Mouse (Mus musculus) brown adipose tissue, adult 24 weeks (tissue): ENCODE data around the gene Rabgef1. TPM values are rescaled to one million over a fixed set of nuclear protein-coding genes. Genes with fewer than 3 reads are reported as not detected.
"Not testable (repeated sequence)": the region's sequence is repeated elsewhere in the genome, so short reads cannot be mapped to it uniquely, and the experiment has no call there.

Source experiments
- H3K27ac ChIP-seq: fragments of 200-500 bp; replicated peaks from 2 replicates; pipeline ENCODE4 v1.5.1; 2012; ENCODE audit warnings: low read depth, mild to moderate bottlenecking, low read length
- H3K4me1 ChIP-seq: fragments of 200-500 bp; 2 replicates; pipeline ENCODE4 v1.6.1; 2012; ENCODE audit warnings: low read length, mixed read lengths; ENCODE audit not compliant: control insufficient read depth, insufficient read depth, insufficient read length
- H3K4me3 ChIP-seq: fragments of 200-500 bp; 2 replicates; pipeline ENCODE4 v1.5.1; 2012; ENCODE audit warnings: low read depth, mild to moderate bottlenecking, low read length, moderate library complexity; ENCODE audit not compliant: insufficient read depth
- polyA plus RNA-seq: library from polyadenylated mRNA; stranded (reverse); fragments of >200 nt; gene quantifications from 2 replicates; pipeline ENCODE4 v1.2.4, GENCODE M21; 2012; ENCODE audit not compliant: missing spikeins, insufficient read depth, insufficient read length

The Rabgef1 gene
- polyA plus RNA-seq, 1 experiment = 19.1 TPM

DNA sequence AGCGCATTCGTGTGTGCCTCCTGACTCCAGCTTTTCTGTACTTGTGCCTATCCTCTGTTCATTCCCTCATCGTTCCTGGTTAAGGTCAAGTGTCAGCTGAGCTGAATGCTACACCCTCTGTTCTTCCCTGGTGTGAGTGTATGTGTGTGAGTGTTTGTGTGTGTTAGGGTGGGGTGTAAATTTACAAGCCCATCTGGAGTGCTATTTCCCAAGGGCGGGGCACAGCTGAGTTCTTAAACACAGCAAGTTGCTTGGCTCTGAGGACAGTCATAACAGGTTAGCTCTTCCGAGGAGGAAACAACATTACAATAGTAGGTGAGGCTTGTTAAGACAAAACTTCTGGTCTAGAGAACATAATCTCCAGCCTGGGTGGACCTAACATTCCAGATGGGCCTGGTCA, 46.7 kb downstream of the Rabgef1 start:
- H3K4me1 ChIP-seq = 0 out of 2 replicates have a peak, but pooled peaks cover 3% of the 10 kb centered on the region
- H3K27ac ChIP-seq = no peak overlapping the region
- no peak overlapping the region for H3K4me3 ChIP-seq

DNA sequence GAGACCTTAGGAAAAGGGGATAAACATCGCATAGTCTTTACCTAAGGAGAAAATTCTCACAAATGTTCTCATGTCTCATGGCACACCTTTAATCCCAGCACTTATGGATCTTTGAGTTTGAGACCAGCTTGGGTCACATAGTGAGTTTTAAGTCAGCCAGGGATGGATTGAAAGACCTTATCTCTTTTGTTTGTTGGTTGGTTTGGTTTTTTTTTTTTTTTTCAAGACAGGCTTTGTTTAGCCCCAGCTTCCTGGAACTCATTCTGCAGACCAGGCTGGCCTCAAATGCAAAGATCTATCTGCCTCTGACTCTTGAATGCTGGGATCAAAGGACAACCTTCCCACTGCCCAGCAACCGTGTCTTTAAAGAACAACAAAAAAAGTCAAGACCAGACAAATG, 49.7 kb downstream of the Rabgef1 start:
- Histone ChIP-seq H3K4me1 (peaks cover 14% of the 10 kb centered on the region), H3K27ac (peak overlapping the region; percentile 92), H3K4me3 (peak overlapping the region; percentile 94)

DNA sequence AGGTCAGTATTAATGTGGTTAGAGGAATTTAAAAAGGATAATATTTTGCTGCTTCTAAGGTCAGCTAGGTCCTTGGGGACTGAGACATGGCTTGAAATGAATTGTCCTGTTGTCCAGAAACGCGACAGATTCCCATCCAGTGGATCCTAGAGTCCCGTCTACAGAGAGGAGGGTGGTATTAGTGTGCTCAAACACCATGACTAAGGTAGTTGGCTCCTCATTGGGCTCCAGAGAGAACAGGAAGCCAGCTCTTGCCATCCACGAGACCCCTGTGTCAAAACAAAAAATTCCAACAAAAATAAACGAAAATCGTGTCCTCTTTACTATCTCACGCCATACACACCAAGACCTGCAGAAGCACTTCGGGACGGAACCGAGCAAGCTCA, 50.2 kb downstream of the Rabgef1 start:
- Histone ChIP-seq H3K4me1 (peaks cover 14% of the 10 kb centered on the region), H3K27ac (peak overlapping the region; percentile 92), H3K4me3 (peak overlapping the region; percentile 94)

- peak overlapping the region; percentile 92 for H3K27ac ChIP-seq
- peaks cover 14% of the 10 kb centered on the region for H3K4me1 ChIP-seq
- H3K4me3 ChIP-seq = peak overlapping the region; percentile 94
Measured at GRCm38 (mm10) chr5:130222146-130223004, 50.8 kb downstream of the Rabgef1 start.

DNA sequence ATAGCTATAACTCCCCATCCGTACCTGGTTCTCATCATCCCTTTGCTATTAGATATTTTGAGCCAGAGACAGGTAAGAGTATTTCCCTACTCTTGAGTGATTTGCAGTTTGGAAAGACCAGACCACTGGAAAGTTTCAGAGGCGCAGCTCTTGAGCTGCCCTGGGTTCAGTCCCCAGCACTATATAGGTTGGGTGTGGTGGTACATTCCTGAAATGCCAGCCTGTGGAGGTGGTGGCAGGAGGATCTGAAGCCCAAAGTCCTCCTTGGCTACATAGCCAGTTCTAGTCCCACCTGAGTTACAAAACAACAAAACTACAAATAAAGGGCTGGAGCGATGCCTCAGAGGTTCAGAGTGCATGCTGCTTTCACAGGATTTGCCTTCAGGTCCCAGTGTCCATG, 55.2 kb downstream of the Rabgef1 start:
- peaks cover 14% of the 10 kb centered on the region for H3K4me1 ChIP-seq
- H3K4me3 ChIP-seq = no peak overlapping the region
- H3K27ac ChIP-seq = no peak overlapping the region

DNA sequence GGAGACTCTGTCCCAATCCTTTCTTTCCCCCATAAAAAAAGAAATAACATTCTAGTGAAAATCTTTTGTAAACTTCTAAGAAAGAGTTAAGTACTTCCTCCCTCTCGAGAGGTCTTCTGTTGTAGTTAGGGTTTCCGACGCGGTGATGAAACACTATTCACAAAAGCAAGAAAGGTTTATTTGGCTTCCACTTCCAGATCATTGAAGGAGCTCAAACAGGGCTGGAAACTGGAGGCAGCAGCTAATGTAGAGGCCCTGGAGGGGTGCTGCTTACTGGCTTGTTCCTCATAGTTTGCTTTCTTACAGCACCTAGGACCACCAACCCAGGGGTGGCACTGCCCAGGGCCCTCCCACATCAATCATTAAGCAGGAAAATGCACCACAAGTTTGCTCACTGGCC, 56.5 kb downstream of the Rabgef1 start:
- Histone ChIP-seq H3K4me1 (peaks cover 13% of the 10 kb centered on the region), H3K27ac (no peak overlapping the region), H3K4me3 (no peak overlapping the region)

GRCm38 (mm10) chr5:130236302-130236701, 64.7 kb downstream of the Rabgef1 start:
- H3K27ac ChIP-seq = no peak overlapping the region
- H3K4me3 ChIP-seq = no peak overlapping the region
- no peaks in the 10 kb centered on the region for H3K4me1 ChIP-seq

DNA sequence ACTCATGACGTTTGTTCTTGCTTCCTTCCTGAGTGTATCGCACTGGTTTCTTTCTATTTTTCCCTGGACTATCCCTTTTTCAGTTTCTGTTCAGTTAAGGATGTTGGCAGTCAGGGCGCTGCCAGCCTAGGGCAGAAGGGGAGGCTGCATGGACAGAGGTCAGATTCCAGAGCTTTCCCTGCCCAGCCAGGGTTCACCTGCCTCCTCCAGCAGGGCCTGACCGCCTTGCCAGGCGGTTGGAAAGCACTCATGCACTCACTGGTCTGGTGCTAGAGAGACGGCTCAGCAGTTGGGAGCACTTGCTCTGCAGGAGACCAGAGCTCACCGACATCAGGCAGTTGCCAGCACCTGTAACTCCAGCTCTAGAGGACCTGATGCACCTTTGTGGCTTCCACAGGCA, 67.6 kb downstream of the Rabgef1 start:
- no peaks in the 10 kb centered on the region for H3K4me1 ChIP-seq
- H3K4me3 ChIP-seq = no peak overlapping the region
- no peak overlapping the region for H3K27ac ChIP-seq

DNA sequence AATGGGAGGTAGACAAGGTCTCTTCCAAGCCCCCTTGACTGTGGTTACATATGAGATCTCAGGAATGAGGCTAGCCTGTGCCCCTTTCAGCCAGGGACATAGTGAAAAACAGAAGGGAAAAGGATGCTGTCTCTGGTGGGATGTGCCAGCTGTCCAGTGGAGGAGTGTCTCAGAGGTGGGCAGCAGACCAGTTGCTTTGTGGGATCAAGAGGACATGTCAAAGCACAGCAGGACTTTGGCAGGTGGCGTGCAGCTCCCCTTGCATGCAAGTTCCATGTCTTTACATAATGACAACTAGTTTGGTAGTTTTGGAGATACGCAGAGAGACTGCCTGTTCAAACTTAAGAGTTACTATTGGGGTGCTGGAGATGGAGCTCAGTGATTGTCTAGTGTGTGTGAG, 68.3 kb downstream of the Rabgef1 start:
- Histone ChIP-seq H3K4me1 (no peaks in the 10 kb centered on the region), H3K4me3 (no peak overlapping the region), H3K27ac (no peak overlapping the region)

DNA sequence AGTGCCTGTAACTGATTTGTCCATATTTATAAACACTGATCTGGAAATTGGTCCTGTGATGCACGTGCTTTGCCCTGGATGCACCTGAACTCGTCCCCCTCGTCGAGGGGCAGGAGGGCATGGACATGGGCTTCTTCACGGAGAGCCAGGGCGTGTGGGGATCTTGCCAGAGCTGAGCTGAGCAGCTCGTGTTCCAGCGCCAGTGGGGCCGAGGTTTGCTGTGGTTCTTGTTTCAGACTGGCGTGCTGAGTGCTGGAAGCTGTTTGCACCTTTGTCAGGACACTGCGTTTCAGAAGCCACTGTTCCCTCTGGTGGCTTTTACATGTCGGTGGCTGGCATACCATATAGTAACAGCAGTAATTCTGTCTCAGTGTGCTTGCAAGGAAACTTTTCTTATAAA, 69.8 kb downstream of the Rabgef1 start:
- Histone ChIP-seq H3K27ac (no peak overlapping the region), H3K4me1 (no peaks in the 10 kb centered on the region)

GRCm38 (mm10) chr5:130247823-130248222, 76.2 kb downstream of the Rabgef1 start:
- peak overlapping the region; percentile 17; the same call in 1 of the 2 replicates for H3K27ac ChIP-seq
- no peak overlapping the region for H3K4me3 ChIP-seq

More for the DNA sequence above, 69.8 kb downstream of the Rabgef1 start:
- H3K4me3 ChIP-seq = no peak overlapping the region

DNA sequence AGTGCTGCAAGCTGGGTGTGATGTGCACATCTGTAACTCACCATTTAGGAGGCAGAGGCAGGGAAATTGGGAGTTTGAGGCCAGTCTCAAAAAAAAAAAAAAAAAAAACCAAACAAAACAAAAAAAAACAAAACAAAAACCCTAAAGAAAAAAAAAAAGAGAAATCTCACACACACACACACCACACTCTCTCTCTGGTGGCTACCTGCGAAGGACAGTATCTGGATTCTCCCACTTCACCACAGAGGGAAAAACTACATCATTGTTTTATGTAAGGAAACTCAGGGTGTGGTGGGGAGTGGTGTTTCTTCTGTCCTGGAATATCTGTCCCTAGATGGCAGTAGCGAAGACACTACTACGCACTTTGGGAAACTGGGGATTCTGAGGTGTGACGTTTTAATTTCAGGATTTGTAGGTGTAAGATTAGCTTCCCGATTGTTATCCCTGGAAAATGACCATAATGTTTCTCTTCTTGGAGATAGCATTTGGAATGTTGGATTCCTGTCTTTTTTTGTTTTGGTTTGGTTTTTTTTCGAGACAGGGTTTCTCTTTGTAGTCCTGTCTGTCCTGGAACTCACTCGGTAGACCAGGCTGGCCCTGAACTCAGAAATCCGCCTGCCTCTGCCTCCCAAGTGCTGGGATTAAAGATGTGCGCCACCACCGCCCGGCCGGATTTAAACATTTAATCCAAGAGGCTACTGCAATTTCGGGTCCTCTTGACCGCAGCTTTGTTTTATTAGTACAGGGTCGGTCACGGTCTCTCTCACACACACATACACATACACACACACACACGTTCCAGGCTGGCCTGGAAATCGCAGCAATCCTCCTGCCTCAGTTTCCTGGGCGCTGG, 82.8 kb downstream of the Rabgef1 start:
- Histone ChIP-seq H3K27ac (peak overlapping the region; percentile 92), H3K4me1 (0 out of 2 replicates have a peak, but pooled peaks cover 4% of the 10 kb centered on the region), H3K4me3 (peak overlapping the region; percentile 88)

More at GRCm38 (mm10) chr5:130247823-130248222, 76.2 kb downstream of the Rabgef1 start:
- no peaks in the 10 kb centered on the region for H3K4me1 ChIP-seq

GRCm38 (mm10) chr5:130255017-130255720, 83.6 kb downstream of the Rabgef1 start, which contains the start of the genes Sbds and Tyw1:
Gene Sbds, minus strand, starts transcription at chr5:130255530.
Gene Tyw1, plus strand, starts transcription at chr5:130255619.
- H3K4me1 ChIP-seq = 0 out of 2 replicates have a peak, but pooled peaks cover 4% of the 10 kb centered on the region
- peak within 1 kb of the TSS; percentile 88 for H3K4me3 ChIP-seq
- H3K27ac ChIP-seq = peak within 1 kb of the TSS; percentile 92

DNA sequence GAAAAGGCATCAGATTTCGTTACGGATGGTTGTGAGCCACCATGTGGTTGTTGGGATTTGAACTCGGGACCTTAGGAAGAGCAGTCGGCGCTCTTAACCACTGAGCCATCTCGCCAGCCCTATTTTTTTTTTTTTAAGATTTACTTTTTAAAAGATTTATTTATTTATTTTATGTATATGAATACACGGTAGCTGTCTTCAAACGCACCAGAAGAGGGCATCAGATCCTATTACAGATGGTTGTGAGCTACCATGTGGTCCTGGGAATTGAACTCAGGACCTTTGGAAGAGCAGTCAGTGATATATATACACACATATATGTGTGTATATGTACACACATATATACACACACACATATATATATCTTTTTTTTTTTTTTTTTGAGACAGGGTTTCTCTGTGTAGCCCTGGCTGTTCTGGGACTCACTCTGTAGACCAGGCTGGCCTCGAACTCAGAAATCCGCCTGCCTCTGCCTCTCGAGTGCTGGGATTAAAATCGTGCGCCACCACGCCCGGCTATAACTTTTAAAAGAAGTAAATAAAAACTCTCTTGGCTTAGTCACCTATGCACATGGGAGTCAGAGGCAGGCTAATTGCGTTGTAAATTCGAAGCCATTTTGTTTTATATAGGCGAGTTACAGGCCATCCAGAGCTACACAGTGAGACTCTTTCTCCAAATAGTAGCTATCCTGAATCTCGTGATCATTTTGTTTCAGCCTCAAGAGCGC, 84.4 kb downstream of the Rabgef1 start:
- H3K4me1 ChIP-seq, H3K27ac ChIP-seq: not testable (repeated sequence)
- peak overlapping the region; percentile 43; the same call in 1 of the 2 replicates for H3K4me3 ChIP-seq
